Mouse (Mus musculus): Measurements from ENCODE around the gene Dus1l.
A peak's percentile ranks its signal among the peaks of the same experiment; 100 is the strongest.
"Not testable (repeated sequence)": the region's sequence is repeated elsewhere in the genome, so short reads cannot be mapped to it uniquely, and the experiment has no call there.

Dus1l gene

GRCm38 (mm10) chr11:120819556-120819955 is 23.4 kb upstream of the Dus1l start:
- DNase-seq (ENCODE audit: low spot score in 2 of 2), result no peak

GRCm38 (mm10) chr11:120818251-120818650 is 22.0 kb upstream of the Dus1l start:
- DNase-seq (ENCODE audit: low spot score in 2 of 2), result no peak

- no peak for DNase-seq (ENCODE audit: low spot score in 2 of 2)
These were observed 21.2 kb upstream of the Dus1l start for GRCm38 (mm10) chr11:120817358-120817757.

DNA sequence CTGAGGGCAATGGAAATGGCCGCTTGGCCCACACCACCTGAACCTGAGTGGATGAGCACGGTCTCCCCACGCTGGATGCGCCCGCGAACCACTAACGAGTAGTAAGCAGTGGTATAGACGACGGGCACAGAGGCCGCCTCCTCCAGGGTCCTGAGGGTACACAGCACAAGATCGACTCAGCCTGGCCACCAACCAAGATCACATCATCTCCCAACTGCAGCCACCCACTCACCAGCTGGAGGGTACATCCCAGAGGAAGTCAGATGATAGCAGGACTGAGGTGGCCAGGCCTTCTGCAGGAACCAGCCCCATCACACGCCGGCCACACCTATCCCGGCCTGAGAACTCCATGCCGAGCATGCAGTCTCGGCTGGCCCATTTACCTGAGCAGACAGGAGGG is 15.9 kb upstream of the Dus1l start:
- peak in 1 of 2 experiments; percentile 34 for DNase-seq (ENCODE audit: low spot score in 2 of 2)

GRCm38 (mm10) chr11:120808010-120808409 is 11.8 kb upstream of the Dus1l start:
- no peak for DNase-seq (ENCODE audit: low spot score in 2 of 2)

- DNase-seq (ENCODE audit: low spot score in 2 of 2), result no peak
These were observed 9.4 kb upstream of the Dus1l start for GRCm38 (mm10) chr11:120805375-120806298.

DNA sequence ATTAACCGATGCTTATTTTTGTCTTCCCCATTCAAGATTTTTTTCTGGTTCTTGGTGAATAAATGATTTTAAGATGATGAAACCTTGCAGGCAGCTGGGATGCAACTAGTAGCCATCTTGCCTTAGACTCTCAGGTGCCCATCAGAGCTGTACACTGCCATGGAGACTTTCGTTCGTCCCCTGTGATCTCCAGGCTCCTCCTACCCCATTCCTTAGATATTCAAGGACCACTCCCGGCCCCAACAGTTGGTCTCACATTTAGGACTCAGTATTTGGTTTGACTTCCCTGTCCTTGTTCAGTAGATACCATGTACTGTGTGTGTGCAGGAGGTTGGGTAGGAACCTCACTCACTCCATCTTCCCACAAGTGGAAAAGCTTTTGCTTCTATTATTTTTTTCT is 8.6 kb upstream of the Dus1l start:
- no peak for DNase-seq (ENCODE audit: low spot score in 2 of 2)

DNA sequence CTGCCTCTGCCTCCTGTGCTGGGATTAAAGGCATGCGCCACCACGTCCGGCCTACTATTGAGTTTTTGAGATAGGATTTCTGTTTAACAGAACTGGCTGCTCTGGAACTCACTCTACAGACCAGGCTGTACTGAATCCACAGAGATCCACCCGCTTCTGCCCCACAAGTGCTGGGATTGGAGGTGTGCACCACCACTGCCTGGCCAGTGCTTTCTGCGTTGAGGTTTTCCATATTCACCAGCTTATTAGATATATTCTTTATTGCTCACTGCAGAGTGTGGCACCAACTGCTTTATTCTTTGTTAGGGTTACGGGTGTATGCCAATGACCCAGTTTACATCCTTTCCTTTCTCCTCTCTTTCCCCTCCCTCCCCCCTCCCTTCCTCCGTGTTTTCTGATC is 8.1 kb upstream of the Dus1l start:
- no peak for DNase-seq (ENCODE audit: low spot score in 2 of 2)

DNA sequence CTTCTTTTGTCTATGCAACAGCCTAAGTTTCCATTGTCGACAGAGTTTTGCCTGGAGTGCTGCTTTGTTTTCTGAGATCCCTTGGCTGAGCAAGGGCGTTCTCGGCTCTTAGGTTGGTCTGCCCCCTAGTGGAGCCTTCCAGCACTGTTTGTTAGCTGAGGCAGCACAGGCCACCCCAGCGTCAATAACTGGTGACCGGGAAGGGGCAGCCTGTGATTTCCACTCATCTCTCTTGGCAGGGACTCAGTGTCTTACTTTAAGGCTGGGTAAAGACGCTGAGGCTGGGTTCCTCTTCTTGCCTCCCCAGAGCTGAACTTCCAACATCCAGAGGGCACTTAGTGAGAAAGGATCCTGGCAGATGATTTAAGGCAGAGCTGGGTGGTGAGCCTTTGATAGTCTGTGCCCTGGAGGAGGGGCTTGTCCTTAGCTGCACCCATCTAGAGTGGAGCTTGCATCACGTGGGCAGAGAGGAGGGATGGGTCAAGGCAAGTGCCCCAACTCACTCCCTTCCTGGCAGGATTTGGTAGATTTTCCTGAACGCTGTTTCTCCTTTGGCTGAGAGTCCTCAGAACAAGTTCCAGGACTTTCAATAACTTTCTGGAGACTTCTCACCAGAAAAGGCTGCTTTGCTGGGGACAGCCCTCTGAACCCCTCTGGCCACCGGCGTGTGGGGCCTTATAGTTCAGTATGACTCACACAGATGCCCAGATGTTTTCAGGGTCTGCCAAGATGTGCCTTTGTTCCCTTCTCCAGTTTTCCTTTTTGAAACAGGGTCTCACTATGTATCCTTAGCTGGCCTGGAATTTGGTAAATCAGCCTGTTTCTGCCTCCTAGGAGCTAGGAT is 4.1 kb upstream of the Dus1l start:
- peak in 1 of 2 experiments; percentile 85 for DNase-seq (ENCODE audit: low spot score in 2 of 2)

DNA sequence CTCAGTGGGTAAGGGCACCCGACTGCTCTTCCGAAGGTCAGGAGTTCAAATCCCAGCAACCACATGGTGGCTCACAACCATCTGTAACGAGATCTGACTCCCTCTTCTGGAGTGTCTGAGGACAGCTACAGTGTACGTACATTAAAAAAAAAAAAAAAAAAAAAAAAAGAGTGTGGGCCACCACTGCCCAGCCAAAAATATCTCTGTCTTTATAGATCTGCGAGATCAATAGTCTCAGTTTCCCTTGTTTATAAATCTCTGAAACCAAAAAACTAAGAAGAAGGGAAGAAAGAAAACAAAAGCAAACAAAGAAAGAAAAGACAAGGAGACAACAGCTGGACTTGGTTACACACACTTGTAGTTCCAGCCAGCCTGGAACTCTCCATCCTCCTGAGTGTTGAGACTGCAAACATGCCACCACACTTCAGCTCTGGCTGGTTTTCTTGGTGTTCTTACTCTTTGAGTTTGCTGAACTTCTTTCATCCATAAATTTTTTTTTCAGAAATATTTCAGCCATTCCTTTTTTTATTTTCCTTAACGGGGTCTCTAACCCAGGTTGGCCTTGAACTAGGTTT is 3.2 kb upstream of the Dus1l start:
- DNase-seq (ENCODE audit: low spot score in 2 of 2), result no peak

DNA sequence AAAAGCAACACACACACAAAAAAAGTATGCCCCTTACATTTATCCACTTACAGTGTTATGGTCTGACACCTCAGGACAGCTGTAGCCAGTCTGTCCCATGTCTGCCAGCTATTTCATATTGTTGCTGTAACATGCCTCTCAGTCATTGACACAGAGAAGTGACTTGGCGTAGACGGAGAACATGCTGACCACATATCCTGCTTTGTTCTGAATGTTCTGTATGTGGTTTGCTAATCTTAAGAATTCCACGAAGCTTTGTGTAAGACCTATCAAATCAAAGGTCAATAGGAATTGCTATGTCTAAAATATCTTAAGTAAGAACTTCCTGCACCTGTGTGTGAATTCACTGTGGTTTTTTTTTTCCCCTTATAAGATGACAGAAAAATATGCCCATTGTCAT is 2.0 kb upstream of the Dus1l start:
- DNase-seq (ENCODE audit: low spot score in 2 of 2), result no peak

DNA sequence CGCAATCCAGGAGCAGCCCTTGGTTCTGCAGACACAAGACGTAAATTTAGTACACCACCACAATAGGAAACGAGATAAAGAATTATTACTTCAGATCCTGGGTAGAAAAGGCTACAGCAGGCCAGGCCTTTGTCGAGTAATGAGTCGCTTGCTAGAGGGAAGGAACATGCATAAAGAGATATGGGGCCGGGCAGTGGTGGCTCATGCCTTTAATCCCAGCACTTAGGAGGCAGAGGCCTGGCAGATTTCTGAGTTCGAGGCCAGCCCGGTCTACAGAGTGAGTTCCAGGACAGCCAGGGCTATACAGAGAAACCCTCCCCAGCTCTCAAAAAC is 377 bp upstream of the Dus1l start:
- no peak for DNase-seq (ENCODE audit: low spot score in 2 of 2)

GRCm38 (mm10) chr11:120792652-120793051 is 3.6 kb downstream of the Dus1l start:
- DNase-seq (ENCODE audit: low spot score in 2 of 2), result no peak

DNA sequence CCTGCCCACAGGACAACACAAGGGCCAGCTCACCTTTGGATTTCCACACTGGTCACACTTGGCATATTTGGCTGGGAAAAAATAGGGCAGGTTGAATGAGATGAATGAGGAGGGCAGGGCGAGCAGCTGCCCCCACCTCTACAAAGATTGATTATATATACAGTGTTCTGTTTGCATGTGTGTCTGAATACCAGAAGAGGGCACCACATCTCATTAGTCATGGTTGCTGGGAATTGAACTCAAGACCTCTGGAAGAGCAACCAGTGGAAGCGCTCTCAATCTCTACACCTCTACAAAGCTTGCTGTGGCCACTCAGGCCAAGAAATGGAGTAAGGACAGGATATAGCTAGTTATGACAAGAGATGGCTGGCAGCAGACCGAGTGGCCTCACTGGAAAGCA is 6.4 kb downstream of the Dus1l start:
- no peak for DNase-seq (ENCODE audit: low spot score in 2 of 2)

- no peak for DNase-seq (ENCODE audit: low spot score in 2 of 2)
These were observed 6.8 kb downstream of the Dus1l start for GRCm38 (mm10) chr11:120789355-120789754.

DNA sequence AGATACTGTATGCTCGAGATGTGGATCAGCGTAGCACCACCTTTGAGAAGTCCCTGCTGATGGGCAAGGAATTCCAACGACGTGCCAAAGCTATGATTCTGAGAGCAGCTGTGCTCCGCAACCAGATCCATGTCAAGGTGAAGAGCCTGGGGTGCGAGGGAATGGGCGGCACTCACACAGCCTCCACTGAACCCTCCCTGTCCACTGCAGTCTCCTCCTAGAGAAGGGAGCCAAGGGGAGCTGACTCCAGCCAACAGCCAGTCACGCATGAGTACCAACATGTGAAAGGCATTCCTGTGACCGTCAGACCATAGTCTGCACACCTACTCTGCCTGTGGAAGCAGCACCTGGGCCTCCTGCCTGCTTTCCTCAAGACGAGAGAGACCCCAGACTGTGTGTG is 7.7 kb downstream of the Dus1l start:
- DNase-seq (ENCODE audit: low spot score in 2 of 2), result not testable (repeated sequence)

GRCm38 (mm10) chr11:120785145-120785544 is 11.1 kb downstream of the Dus1l start:
- no peak for DNase-seq (ENCODE audit: low spot score in 2 of 2)

DNA sequence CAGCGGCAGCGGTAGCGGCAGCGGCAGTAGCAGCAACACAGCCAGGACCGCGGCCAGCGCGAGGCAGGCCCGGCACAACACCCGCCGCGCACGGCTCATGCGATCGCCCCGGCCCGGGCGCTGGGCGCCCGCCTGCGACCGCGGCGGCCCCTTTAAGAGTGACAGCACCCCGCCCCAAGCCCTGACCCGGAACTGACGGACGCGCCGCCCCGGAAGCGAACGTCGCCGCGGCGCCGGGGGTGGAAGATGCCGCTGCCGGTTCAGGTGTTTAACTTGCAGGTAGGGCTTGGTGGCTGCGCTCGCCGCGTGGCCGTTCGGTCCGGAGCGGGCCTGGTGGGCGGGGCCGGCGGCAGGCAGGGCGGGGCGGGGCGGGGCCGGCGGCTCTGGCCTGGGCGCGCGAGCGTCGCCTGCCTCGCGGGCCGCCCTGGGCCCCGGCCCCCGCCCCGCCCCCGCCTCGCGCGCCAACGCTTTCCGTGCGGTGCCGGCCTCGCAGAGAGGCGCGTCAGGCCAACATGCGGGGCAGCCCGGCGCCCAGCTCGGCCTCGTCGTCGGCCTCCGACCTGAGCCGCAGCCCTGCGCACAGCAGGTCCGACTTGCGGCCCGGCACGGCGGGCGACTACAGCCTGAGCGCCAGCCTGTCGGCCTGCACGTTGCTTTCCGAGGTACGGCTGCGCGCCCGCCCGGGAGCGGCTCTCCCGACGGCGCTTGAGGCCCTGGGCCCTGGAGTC is 12.0 kb downstream of the Dus1l start, which contains the start of the genes Rfng and Gps1:
Rfng (minus strand) TSS at position 144 of the 728 bp plus-strand sequence.
Gps1 (plus strand) TSS at position 209 of the 728 bp plus-strand sequence.
- DNase-seq (ENCODE audit: low spot score in 2 of 2), result peak in 1 of 2 experiments; percentile 80

DNA sequence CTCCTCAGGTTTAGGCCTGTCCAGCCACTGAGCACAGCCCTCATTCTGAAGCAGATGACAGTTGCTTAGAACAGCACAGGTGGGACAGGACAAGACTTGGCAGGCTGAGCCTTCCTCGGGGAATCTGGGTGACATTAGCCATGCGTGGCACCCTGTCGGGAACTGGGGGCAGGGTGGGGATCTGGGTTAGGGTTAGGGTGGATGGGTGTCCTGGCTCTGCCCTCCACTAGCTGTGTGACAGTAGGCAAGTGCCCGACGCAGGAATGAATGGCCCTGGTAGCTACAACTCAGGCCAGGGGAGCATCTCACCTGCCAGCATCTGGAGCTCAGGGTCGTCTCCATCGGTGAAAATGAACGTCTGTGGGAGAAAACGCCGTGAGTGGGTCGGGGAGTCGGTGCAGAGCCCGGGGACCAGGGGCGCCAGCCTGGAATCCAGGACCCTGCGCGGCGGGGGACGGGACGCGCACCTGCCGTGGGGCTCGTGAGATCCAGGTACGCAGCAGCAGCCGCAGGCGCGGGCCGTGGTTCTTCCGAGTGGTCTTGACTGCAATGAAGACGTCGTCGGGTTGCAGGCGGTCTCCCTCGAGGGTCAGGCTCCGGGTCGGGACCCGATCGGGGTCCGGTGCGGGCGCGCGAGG is 12.7 kb downstream of the Dus1l start:
- no peak for DNase-seq (ENCODE audit: low spot score in 2 of 2)

DNA sequence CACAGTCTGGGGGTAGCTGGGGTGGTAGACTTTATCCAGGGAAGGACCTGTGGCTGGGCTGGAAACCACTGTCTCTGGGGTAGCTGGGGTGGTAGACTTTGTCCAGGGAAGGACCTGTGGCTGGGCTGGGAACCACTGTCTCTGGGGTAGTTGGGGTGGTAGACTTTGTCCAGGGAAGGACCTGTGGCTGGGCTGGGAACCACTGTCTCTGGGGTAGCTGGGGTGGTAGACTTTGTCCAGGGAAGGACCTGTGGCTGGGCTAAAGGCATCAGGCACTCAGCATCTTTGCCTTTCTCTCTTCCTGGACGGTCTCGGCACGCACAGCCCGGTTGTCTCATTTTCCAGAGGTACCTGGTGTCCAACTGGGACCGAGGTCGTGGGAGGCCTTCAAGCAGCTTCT is 14.8 kb downstream of the Dus1l start:
- not testable (repeated sequence) for DNase-seq (ENCODE audit: low spot score in 2 of 2)

DNA sequence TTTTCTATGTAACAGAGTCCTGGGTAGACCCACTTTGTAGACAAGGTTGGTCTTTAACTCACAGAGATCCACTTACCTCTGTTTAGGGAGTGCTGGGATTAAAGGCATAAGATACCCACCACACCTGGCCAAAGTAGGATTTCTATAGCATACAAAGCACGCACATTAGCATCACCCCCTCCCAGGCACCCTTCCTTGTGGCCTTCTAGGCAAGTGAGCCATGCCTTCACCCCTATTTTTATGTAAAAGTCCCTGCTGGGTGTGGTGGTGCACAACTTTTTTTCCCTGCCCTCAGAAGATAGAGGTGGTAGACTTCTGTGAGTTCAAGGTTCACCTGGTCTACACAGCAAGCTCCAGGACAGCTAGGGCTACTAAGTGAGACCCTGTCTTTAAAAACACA is 16.3 kb downstream of the Dus1l start:
- no peak for DNase-seq (ENCODE audit: low spot score in 2 of 2)

Measured in left cerebral cortex, adult 9 months (tissue).